Mouse (Mus musculus): ENCODE data around the gene Zdhhc9. TPM values are rescaled to one million over a fixed set of nuclear protein-coding genes. Genes with fewer than 3 reads are reported as not detected.
A peak's percentile ranks its signal among the peaks of the same experiment; 100 is the strongest.

Gene Zdhhc9
- polyA plus RNA-seq, 1 experiment from 2014 or later: 8.3 TPM

DNA sequence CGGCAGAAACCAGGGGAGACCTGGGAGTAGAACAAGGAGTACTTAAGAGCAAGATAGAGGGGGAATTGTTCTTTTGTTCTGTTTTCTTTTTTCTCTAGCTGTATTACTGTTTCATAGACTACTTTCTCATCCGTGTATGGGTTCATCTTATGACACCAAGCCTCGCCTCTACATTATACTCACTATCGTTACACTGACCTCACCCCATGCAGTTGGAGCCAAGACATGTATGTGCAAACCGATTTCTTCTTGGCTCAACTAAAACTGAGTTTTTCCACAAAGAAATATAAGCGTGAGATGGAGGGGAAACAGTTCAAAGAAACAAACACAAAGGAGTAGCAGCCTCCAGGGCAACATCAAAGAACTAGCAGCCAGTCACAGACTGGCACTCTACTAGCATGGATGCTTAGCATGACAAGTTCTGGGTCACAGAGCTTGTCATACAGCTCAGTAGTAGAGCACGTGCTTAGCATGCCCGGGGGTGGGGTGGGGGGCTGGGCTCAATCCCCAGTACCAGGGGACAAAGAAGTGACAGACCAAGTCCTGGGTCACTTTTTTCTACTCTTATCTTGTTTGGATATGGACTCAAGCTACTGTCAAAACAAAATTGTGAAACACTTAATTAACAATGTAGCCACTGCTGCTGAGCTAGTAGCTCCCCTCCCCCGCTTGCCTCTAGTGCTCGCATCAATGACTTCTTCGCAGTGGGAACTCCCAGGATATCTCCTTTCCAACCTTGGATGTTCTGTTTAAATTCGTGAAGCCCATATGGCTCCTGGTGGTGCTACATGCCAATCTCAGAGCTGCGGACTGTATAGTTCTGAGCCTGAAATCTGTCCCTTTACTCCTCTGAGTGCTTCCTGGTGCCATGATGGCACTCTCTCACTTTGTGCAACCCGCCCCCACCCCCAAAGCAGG, 15.2 kb downstream of the Zdhhc9 start:
- Histone ChIP-seq H3K27ac (ENCODE audit: low read length) (no peak overlapping the region), H3K4me3 (ENCODE audit: low read length) (no peak overlapping the region), H3K4me2 (ENCODE audit: low read depth, low read length) (no peak overlapping the region), H3K9me3 (ENCODE audit: control insufficient read depth, low read length) (no peaks in the 10 kb centered on the region), H3K9ac (ENCODE audit: low read depth, low read length) (no peak overlapping the region), H3K36me3 (ENCODE audit: control insufficient read depth, insufficient read depth, low read length) (no peaks in the 10 kb centered on the region), H3K27me3 (replicated peaks; ENCODE audit: control insufficient read depth, insufficient read depth, low read length) (no peaks in the 10 kb centered on the region), H3K4me1 (ENCODE audit: control insufficient read depth, insufficient read depth, low read length) (no peaks in the 10 kb centered on the region)
- no peak for ATAC-seq
- WGBS: 79% methylated on average over 14 of the region's 14 CpGs

DNA sequence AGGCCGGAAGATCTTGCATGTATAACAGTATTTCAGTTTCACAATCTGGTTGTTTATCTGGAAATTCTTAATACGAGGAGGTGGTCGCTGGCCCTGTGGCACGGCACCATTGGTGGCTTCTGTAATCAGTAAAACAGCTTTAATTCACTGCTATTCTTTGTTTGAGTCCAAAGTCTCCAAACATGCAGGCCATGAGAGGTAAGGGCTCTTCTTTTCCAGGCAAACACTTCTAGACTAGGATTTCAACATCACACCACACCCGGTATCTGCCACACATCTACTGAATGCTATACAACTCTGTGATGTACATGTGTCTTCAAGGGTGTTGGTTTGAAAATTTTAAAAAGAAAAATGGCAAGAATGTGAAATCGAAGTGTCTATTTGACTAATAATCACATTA, 17.4 kb downstream of the Zdhhc9 start:
- no peaks in the 10 kb centered on the region for H3K27me3 ChIP-seq (replicated peaks; ENCODE audit: control insufficient read depth, insufficient read depth, low read length)
- no peak overlapping the region for H3K4me2 ChIP-seq (ENCODE audit: low read depth, low read length)
- no peaks in the 10 kb centered on the region for H3K9me3 ChIP-seq (ENCODE audit: control insufficient read depth, low read length)
- no peaks in the 10 kb centered on the region for H3K4me1 ChIP-seq (ENCODE audit: control insufficient read depth, insufficient read depth, low read length)
- 82% methylated on average over 6 of the region's 6 CpGs for WGBS
- no peak overlapping the region for H3K27ac ChIP-seq (ENCODE audit: low read length)
- no peak overlapping the region for H3K9ac ChIP-seq (ENCODE audit: low read depth, low read length)
- no peaks in the 10 kb centered on the region for H3K36me3 ChIP-seq (ENCODE audit: control insufficient read depth, insufficient read depth, low read length)
- no peak for ATAC-seq
- H3K4me3 ChIP-seq (ENCODE audit: low read length): no peak overlapping the region

DNA sequence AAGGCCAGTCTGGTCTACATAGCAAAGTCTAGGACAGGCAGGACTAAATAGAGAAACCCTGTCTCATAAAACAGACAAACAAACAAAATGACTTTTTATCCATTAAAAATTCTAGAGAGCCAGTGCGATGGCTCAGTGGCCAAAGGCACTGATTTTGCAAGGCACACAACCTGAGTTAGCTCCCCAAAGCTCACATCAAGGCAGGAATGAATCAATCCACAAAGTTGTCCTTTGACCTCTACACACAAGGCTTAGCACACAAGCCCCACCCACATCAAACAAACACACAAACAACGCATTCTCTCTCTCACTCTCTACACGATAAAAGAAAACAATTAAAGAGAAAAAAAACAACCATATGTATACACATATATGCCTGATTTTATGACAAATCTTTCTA, 24.0 kb downstream of the Zdhhc9 start:
- 70% methylated on average over 3 of the region's 3 CpGs for WGBS
- no peak overlapping the region for H3K9ac ChIP-seq (ENCODE audit: low read depth, low read length)
- no peak overlapping the region for H3K4me3 ChIP-seq (ENCODE audit: low read length)
- no peaks in the 10 kb centered on the region for H3K4me1 ChIP-seq (ENCODE audit: control insufficient read depth, insufficient read depth, low read length)
- no peak for ATAC-seq
- no peak overlapping the region for H3K27ac ChIP-seq (ENCODE audit: low read length)
- no peak overlapping the region for H3K4me2 ChIP-seq (ENCODE audit: low read depth, low read length)
- no peaks in the 10 kb centered on the region for H3K27me3 ChIP-seq (replicated peaks; ENCODE audit: control insufficient read depth, insufficient read depth, low read length)
- no peaks in the 10 kb centered on the region for H3K9me3 ChIP-seq (ENCODE audit: control insufficient read depth, low read length)
- 0 out of 2 replicates have a peak, but pooled peaks cover 3% of the 10 kb centered on the region for H3K36me3 ChIP-seq (ENCODE audit: control insufficient read depth, insufficient read depth, low read length)

DNA sequence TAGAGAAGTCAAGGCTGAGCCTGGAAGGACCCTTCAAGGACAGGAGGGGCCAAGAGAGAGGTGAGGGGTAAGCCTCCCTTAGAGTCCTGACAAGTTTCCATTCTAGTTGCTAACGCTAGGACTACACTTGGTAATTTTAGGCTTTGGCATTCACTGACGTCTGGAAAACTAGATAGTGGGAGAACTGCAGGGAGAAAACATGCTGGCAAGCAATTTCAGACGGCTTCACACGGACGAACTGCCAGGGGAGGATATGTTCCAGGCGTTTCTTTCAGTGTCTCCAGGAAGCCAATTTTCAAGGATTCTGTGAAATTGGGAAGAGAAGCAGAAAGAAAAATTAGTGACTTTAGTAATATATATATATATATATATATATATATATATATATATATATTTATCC, 26.8 kb downstream of the Zdhhc9 start:
- 0 out of 2 replicates have a peak, but pooled peaks cover 3% of the 10 kb centered on the region for H3K36me3 ChIP-seq (ENCODE audit: control insufficient read depth, insufficient read depth, low read length)
- H3K27me3 ChIP-seq (replicated peaks; ENCODE audit: control insufficient read depth, insufficient read depth, low read length): no peaks in the 10 kb centered on the region
- no peak overlapping the region for H3K4me3 ChIP-seq (ENCODE audit: low read length)
- ATAC-seq: no peak
- H3K27ac ChIP-seq (ENCODE audit: low read length): no peak overlapping the region
- H3K4me2 ChIP-seq (ENCODE audit: low read depth, low read length): no peak overlapping the region
- no peaks in the 10 kb centered on the region for H3K4me1 ChIP-seq (ENCODE audit: control insufficient read depth, insufficient read depth, low read length)
- no peaks in the 10 kb centered on the region for H3K9me3 ChIP-seq (ENCODE audit: control insufficient read depth, low read length)
- 83% methylated on average over 6 of the region's 6 CpGs for WGBS
- no peak overlapping the region for H3K9ac ChIP-seq (ENCODE audit: low read depth, low read length)

DNA sequence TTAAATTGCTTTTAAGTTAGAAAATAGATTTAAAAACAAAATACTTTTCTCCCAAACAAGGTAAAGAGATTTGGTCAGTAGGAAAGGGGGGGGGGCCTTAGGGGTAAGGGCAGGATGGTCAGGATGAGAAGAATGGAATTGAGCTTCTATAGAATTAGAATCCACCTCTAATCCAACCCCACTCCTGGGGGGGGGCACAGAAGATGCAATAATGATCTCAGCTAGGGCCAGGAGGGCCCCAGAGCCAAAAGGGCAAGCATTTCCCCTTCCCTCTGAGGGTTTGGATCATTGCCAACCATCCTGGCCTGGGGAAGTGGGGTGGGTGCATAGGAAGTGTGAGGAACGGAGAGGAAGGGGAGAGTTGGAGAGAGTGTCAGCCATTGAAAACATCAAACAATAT, 38.3 kb downstream of the Zdhhc9 start:
- H3K27me3 ChIP-seq (replicated peaks; ENCODE audit: control insufficient read depth, insufficient read depth, low read length): no peaks in the 10 kb centered on the region
- no peak overlapping the region for H3K27ac ChIP-seq (ENCODE audit: low read length)
- no peaks in the 10 kb centered on the region for H3K9me3 ChIP-seq (ENCODE audit: control insufficient read depth, low read length)
- H3K4me1 ChIP-seq (ENCODE audit: control insufficient read depth, insufficient read depth, low read length): no peaks in the 10 kb centered on the region
- H3K4me2 ChIP-seq (ENCODE audit: low read depth, low read length): no peak overlapping the region
- ATAC-seq: no peak
- H3K9ac ChIP-seq (ENCODE audit: low read depth, low read length): no peak overlapping the region
- WGBS: 52% methylated on average over 1 of the region's 1 CpGs
- no peaks in the 10 kb centered on the region for H3K36me3 ChIP-seq (ENCODE audit: control insufficient read depth, insufficient read depth, low read length)
- no peak overlapping the region for H3K4me3 ChIP-seq (ENCODE audit: low read length)

DNA sequence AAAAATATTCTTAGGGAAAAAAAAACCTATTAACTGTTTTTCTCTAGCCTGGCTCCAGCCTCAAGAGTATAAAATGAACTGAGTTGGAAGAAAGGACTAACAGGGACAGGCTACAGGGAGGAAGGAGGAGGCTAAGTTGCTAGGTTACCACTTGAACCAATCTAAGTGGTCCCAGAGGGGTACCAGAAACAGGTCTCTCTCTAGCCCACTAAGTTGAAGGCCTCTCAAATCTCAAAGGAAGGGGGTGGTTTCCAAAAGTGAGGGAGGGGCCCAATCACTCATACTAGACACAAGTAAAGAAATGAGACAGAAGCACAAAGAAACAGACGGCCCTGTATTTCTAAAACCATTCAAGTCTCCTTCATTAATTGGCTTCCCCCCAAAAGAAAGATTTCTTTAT, 38.8 kb downstream of the Zdhhc9 start:
- WGBS: 63% methylated on average over 1 of the region's 1 CpGs
- no peak for ATAC-seq
- Histone ChIP-seq H3K36me3 (ENCODE audit: control insufficient read depth, insufficient read depth, low read length) (no peaks in the 10 kb centered on the region), H3K27me3 (replicated peaks; ENCODE audit: control insufficient read depth, insufficient read depth, low read length) (no peaks in the 10 kb centered on the region), H3K4me2 (ENCODE audit: low read depth, low read length) (no peak overlapping the region), H3K4me1 (ENCODE audit: control insufficient read depth, insufficient read depth, low read length) (no peaks in the 10 kb centered on the region), H3K9ac (ENCODE audit: low read depth, low read length) (no peak overlapping the region), H3K9me3 (ENCODE audit: control insufficient read depth, low read length) (no peaks in the 10 kb centered on the region), H3K27ac (ENCODE audit: low read length) (no peak overlapping the region), H3K4me3 (ENCODE audit: low read length) (no peak overlapping the region)

DNA sequence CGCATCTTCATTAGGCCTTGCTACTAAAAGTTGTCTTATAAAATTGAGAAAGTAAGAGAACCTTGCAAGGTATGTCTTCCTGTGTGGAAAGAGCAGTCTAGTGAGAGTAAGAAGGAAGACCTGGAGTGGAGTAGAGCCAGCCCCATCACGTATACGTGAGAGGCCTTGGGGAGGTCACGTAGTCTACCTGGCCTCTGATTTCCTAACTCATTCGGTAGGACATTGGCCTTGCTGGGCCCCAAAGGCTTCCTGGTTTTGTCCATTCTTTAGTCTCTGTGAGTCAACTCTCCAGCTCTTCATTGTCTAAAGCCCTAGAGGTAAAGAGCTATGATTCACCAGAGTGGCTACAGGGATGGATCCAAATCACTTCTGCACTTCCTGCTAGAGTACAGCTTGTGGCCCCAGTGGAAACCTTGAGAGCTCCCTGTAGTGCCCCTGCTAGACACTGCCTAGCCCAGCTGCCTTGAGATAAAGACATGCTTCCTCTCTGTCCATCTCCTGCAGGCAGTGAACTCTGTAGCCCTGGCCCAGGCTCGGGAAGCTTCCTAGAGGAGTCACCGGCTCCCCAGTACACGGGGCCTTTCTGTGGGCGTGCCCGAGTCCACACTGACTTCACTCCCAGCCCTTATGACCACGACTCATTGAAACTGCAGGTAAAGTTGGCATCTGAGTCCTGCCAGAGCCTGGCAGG, 50.3 kb downstream of the Zdhhc9 start:
- 0 out of 2 replicates have a peak overlapping the region, but pooled peaks have one; percentile 15 for H3K27ac ChIP-seq (ENCODE audit: low read length)
- 76% methylated on average over 11 of the region's 11 CpGs for WGBS
- H3K4me1 ChIP-seq (ENCODE audit: control insufficient read depth, insufficient read depth, low read length): no peaks in the 10 kb centered on the region
- H3K9ac ChIP-seq (ENCODE audit: low read depth, low read length): no peak overlapping the region
- no peak overlapping the region for H3K4me3 ChIP-seq (ENCODE audit: low read length)
- no peak overlapping the region for H3K4me2 ChIP-seq (ENCODE audit: low read depth, low read length)
- H3K36me3 ChIP-seq (ENCODE audit: control insufficient read depth, insufficient read depth, low read length): no peaks in the 10 kb centered on the region
- peak; percentile 86 for ATAC-seq
- H3K9me3 ChIP-seq (ENCODE audit: control insufficient read depth, low read length): no peaks in the 10 kb centered on the region
- H3K27me3 ChIP-seq (replicated peaks; ENCODE audit: control insufficient read depth, insufficient read depth, low read length): no peaks in the 10 kb centered on the region

DNA sequence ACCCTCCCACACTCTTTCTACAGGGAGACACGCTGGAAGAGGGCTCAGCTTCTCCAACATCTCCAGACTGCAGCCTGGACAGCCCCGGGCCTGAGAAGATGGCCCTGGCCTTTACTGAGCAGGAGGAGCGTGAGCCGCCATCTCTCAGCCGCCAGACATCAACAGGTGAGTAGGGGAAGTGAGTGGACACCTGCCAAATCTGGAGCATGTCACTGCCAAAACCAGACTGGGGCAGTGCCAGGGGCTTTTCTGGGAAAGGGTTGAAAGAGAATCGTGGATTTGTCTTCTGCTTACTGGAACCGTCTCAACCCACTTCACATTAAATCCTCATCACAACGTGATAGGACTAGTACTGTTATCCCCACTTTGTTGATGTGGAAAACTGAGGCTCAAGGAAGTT, 51.3 kb downstream of the Zdhhc9 start:
- Histone ChIP-seq H3K36me3 (ENCODE audit: control insufficient read depth, insufficient read depth, low read length) (no peaks in the 10 kb centered on the region), H3K4me2 (ENCODE audit: low read depth, low read length) (no peak overlapping the region), H3K9me3 (ENCODE audit: control insufficient read depth, low read length) (no peaks in the 10 kb centered on the region), H3K4me1 (ENCODE audit: control insufficient read depth, insufficient read depth, low read length) (no peaks in the 10 kb centered on the region), H3K4me3 (ENCODE audit: low read length) (no peak overlapping the region), H3K27me3 (replicated peaks; ENCODE audit: control insufficient read depth, insufficient read depth, low read length) (no peaks in the 10 kb centered on the region), H3K9ac (ENCODE audit: low read depth, low read length) (no peak overlapping the region), H3K27ac (ENCODE audit: low read length) (no peak overlapping the region)
- 83% methylated on average over 8 of the region's 8 CpGs for WGBS
- no peak for ATAC-seq

DNA sequence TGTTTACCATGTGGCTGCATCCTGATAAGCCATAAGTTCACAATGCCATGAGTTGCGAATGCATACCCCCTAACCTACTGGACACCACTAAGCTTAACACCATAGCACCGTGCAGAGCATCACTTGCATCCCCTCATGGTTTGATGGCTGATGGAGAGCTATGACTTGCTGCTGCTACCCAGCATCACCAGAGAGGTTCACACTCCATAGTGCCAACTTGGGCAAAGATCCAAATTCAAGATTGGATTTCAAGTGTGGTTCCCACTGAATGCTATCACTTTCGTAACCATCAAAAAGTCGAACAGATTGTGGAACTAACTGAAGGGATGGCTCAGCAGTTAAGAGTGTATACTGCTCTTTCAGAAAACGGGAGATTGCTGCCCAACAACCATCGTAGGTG, 53.2 kb downstream of the Zdhhc9 start:
- Histone ChIP-seq H3K4me1 (ENCODE audit: control insufficient read depth, insufficient read depth, low read length) (no peaks in the 10 kb centered on the region), H3K9ac (ENCODE audit: low read depth, low read length) (no peak overlapping the region), H3K9me3 (ENCODE audit: control insufficient read depth, low read length) (no peaks in the 10 kb centered on the region), H3K27me3 (replicated peaks; ENCODE audit: control insufficient read depth, insufficient read depth, low read length) (no peaks in the 10 kb centered on the region), H3K27ac (ENCODE audit: low read length) (no peak overlapping the region), H3K36me3 (ENCODE audit: control insufficient read depth, insufficient read depth, low read length) (no peaks in the 10 kb centered on the region), H3K4me2 (ENCODE audit: low read depth, low read length) (no peak overlapping the region), H3K4me3 (ENCODE audit: low read length) (no peak overlapping the region)
- no peak for ATAC-seq
- WGBS: 89% methylated on average over 6 of the region's 6 CpGs

Measured in intestine, embryonic 16.5 days (tissue).